Mouse (Mus musculus): ENCODE data around the gene Ube2q1.

GRCm38 (mm10) chr3:89808638-89809037, 35.2 kb downstream of the Ube2q1 start:
- TF ChIP-seq CTCF (IDR thresholded peaks at IDR 0.05; ENCODE audit: extremely low read depth, insufficient read depth, low read length) (no peak), POLR2A (IDR thresholded peaks at IDR 0.05; ENCODE audit: extremely low read depth, insufficient read depth, low read length) (no peak)

Data from cortical plate, adult 2 months (tissue).